Mouse (Mus musculus): ENCODE measurements around the gene Grid2ip.

DNA sequence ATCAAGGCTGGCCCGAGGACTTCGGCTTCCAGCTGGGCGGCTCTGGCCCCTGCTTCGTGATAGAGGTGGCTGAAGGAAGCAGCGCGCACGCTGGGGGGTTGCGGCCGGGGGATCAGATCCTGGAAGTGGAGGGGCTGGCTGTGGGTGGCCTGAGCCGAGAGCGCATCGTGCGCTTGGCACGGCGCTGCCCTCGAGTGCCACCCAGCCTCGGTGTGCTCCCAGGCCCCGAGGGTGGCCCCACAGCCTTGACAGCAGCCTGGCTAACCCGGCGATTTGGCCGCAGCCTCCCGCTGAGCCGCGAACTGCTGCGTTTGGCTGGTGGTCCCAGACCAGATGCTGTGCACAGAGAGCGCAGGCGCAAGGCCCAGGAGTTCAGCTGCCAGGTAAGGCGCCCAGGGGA is 426 bp downstream of the Grid2ip start:
- TF ChIP-seq POLR2A (IDR thresholded peaks at IDR 0.05; ENCODE audit: insufficient read depth, low read depth, low read length) = no peak
- TF ChIP-seq CTCF (IDR thresholded peaks at IDR 0.05) = no peak
